Mouse (Mus musculus) stomach, postnatal 0 days (tissue): ENCODE measurements around the gene Cd59b. TPM values are rescaled to one million over a fixed set of nuclear protein-coding genes. Genes with fewer than 3 reads are reported as not detected.
"Not testable (repeated sequence)": the region's sequence is repeated elsewhere in the genome, so short reads cannot be mapped to it uniquely, and the experiment has no call there.

Source experiments
- ATAC-seq: fragments of 200-750 bp; cut with Nextera tagmentation; 2 replicates; pipeline ENCODE4 v1.8.0; 2017; ENCODE audit not compliant: low FRiP score, low TSS enrichment
- DNase-seq: peaks from one replicate; pipeline ENCODE4 v3.0.0-alpha.2; 2016; ENCODE audit warnings: low spot score
- H3K27ac ChIP-seq: fragments of 300-500 bp; sonication (generic); replicated peaks from 2 replicates; pipeline ENCODE4 v1.5.1; 2014; ENCODE audit warnings: mild to moderate bottlenecking, control low read depth
- H3K27me3 ChIP-seq: fragments of 300-500 bp; sonication (generic); 2 replicates; pipeline ENCODE4 v1.6.1; 2014; ENCODE audit warnings: low read length; ENCODE audit not compliant: control insufficient read depth, insufficient read depth
- H3K36me3 ChIP-seq: fragments of 300-500 bp; sonication (generic); 2 replicates; pipeline ENCODE4 v1.6.1; 2014; ENCODE audit warnings: low read length, mixed read lengths; ENCODE audit not compliant: control insufficient read depth, insufficient read depth
- H3K4me1 ChIP-seq: fragments of 300-500 bp; sonication (generic); replicated peaks from 2 replicates; pipeline ENCODE4 v1.6.1; 2014; ENCODE audit warnings: antibody characterized with exemption; ENCODE audit not compliant: control insufficient read depth, insufficient read depth
- H3K4me2 ChIP-seq: fragments of 300-500 bp; sonication (generic); replicated peaks from 2 replicates; pipeline ENCODE4 v1.6.1; 2014; ENCODE audit warnings: low read depth, mild to moderate bottlenecking, control low read depth, moderate library complexity
- H3K4me3 ChIP-seq: fragments of 300-500 bp; sonication (generic); 2 replicates; pipeline ENCODE4 v1.5.1; 2014; ENCODE audit warnings: low read depth, low read length, control low read depth
- H3K9ac ChIP-seq: fragments of 300-500 bp; sonication (generic); 2 replicates; pipeline ENCODE4 v1.6.1; 2014; ENCODE audit warnings: mild to moderate bottlenecking, low read length, control low read depth, mixed read lengths
- H3K9me3 ChIP-seq: fragments of 300-500 bp; sonication (generic); 2 replicates; pipeline ENCODE4 v1.6.1; 2016; ENCODE audit warnings: low read length; ENCODE audit not compliant: control insufficient read depth
- CTCF ChIP-seq: IDR thresholded peaks from 2 replicates; pipeline ENCODE4 v1.5.1; 2016; ENCODE audit warnings: antibody characterized with exemption, low read depth, mild to moderate bottlenecking, moderate library complexity
- EP300 ChIP-seq: optimal IDR thresholded peaks from 2 replicates; pipeline ENCODE3; 2016; ENCODE audit warnings: antibody characterized with exemption
- WGBS: fragments of 180-500 bp; shearing (Covaris S2); extraction: QIAGEN DNeasy Blood & Tissue Kit; methylation state at CpG from one replicate; pipeline ENCODE4 v1.1.7; 2014; 5-methylcytosine and 5-hydroxymethylcytosine counted together
- polyA plus RNA-seq: library from polyadenylated mRNA; unstranded; fragments of >200 nt; fragmentation: Nextera tagmentation; extraction: Ambion mirVana; gene quantifications from 2 replicates; pipeline ENCODE4 v1.2.1, GENCODE M21; 2015

Cd59b gene
- polyA plus RNA-seq, 1 experiment from 2014 or later = 5.5 TPM

GRCm38 (mm10) chr2:104082474-104082873 is 12.8 kb downstream of the Cd59b start:
- Histone ChIP-seq H3K9ac (no peak overlapping the region), H3K4me3 (no peak overlapping the region), H3K9me3 (no peaks in the 10 kb centered on the region), H3K27ac (no peak overlapping the region), H3K27me3 (no peaks in the 10 kb centered on the region), H3K4me2 (no peak overlapping the region), H3K36me3 (no peaks in the 10 kb centered on the region), H3K4me1 (no peaks in the 10 kb centered on the region)
- TF ChIP-seq EP300 (no peak), CTCF (no peak)
- ATAC-seq (peak; percentile 25; the same call in 1 of the 2 replicates), DNase-seq (no peak)

- H3K9me3 ChIP-seq, H3K27me3 ChIP-seq, DNase-seq, H3K36me3 ChIP-seq, H3K4me3 ChIP-seq, H3K9ac ChIP-seq, H3K4me1 ChIP-seq, H3K4me2 ChIP-seq, H3K27ac ChIP-seq: not testable (repeated sequence)
- 0 out of 2 replicates have a peak, but pooled peaks have one; percentile 21 for ATAC-seq
These were observed 14.4 kb downstream of the Cd59b start for GRCm38 (mm10) chr2:104084027-104084426.

- not testable (repeated sequence) for H3K9me3 ChIP-seq, H3K36me3 ChIP-seq, ATAC-seq, H3K4me1 ChIP-seq, H3K27me3 ChIP-seq, H3K4me3 ChIP-seq, DNase-seq, H3K9ac ChIP-seq, H3K4me2 ChIP-seq, H3K27ac ChIP-seq
- 89% methylated on average over 1 of the region's 1 CpGs for WGBS
These were observed 17.9 kb downstream of the Cd59b start for GRCm38 (mm10) chr2:104087562-104087961.

GRCm38 (mm10) chr2:104093305-104093704 is 23.7 kb downstream of the Cd59b start:
- no peaks in the 10 kb centered on the region for H3K9me3 ChIP-seq
- 66% methylated on average over 2 of the region's 2 CpGs for WGBS
- no peak overlapping the region for H3K27ac ChIP-seq
- ATAC-seq (no peak), DNase-seq (no peak)
- TF ChIP-seq EP300 (no peak), CTCF (no peak)
- H3K4me1 ChIP-seq = 0 out of 2 replicates have a peak, but pooled peaks cover 2% of the 10 kb centered on the region
- no peaks in the 10 kb centered on the region for H3K27me3 ChIP-seq
- no peak overlapping the region for H3K4me2 ChIP-seq
- H3K4me3 ChIP-seq = no peak overlapping the region
- H3K9ac ChIP-seq = no peak overlapping the region
- H3K36me3 ChIP-seq = no peaks in the 10 kb centered on the region

- peak; percentile 95 for ATAC-seq
- 5% methylated on average over 15 of the region's 15 CpGs for WGBS
These were observed 26.1 kb downstream of the Cd59b start, which contains the start of gene Cd59a for GRCm38 (mm10) chr2:104095741-104096213. Gene Cd59a, plus strand, starts transcription at chr2:104095801.

GRCm38 (mm10) chr2:104096256-104096655 is 26.6 kb downstream of the Cd59b start:
- Histone ChIP-seq H3K4me3 (peak overlapping the region; percentile 50), H3K36me3 (no peaks in the 10 kb centered on the region), H3K4me1 (0 out of 2 replicates have a peak, but pooled peaks cover 6% of the 10 kb centered on the region), H3K9ac (peak overlapping the region; percentile 70), H3K27ac (peak overlapping the region; percentile 90), H3K9me3 (no peaks in the 10 kb centered on the region), H3K4me2 (peak overlapping the region; percentile 76), H3K27me3 (no peaks in the 10 kb centered on the region)
- ATAC-seq (no peak), DNase-seq (no peak)
- WGBS = 30% methylated on average over 10 of the region's 10 CpGs
- TF ChIP-seq CTCF (no peak), EP300 (no peak)

More at GRCm38 (mm10) chr2:104095741-104096213, 26.1 kb downstream of the Cd59b start, which contains the start of gene Cd59a:
- H3K27ac ChIP-seq = peak within 1 kb of the TSS; percentile 90
- no peaks in the 10 kb centered on the region for H3K36me3 ChIP-seq
- H3K4me2 ChIP-seq = peak within 1 kb of the TSS; percentile 76
- no peaks in the 10 kb centered on the region for H3K27me3 ChIP-seq
- peak within 1 kb of the TSS; percentile 50 for H3K4me3 ChIP-seq
- peak within 1 kb of the TSS; percentile 70 for H3K9ac ChIP-seq
- TF ChIP-seq EP300 (no peak), CTCF (0 out of 2 replicates have a peak, but pooled peaks have one; percentile 9)
- DNase-seq = peak; percentile 91
- H3K9me3 ChIP-seq = no peaks in the 10 kb centered on the region
- H3K4me1 ChIP-seq = 0 out of 2 replicates have a peak, but pooled peaks cover 6% of the 10 kb centered on the region

- WGBS = 59% methylated on average over 1 of the region's 1 CpGs
- not testable (repeated sequence) for H3K9ac ChIP-seq, H3K36me3 ChIP-seq, H3K4me1 ChIP-seq, H3K4me3 ChIP-seq, H3K27ac ChIP-seq, DNase-seq, H3K27me3 ChIP-seq, H3K9me3 ChIP-seq, ATAC-seq
- H3K4me2 ChIP-seq = peak overlapping the region; percentile 76
These were observed 27.1 kb downstream of the Cd59b start for GRCm38 (mm10) chr2:104096796-104097195.

- DNase-seq, H3K36me3 ChIP-seq, H3K4me1 ChIP-seq, H3K9ac ChIP-seq, ATAC-seq, H3K9me3 ChIP-seq, H3K27me3 ChIP-seq, H3K27ac ChIP-seq, H3K4me2 ChIP-seq, H3K4me3 ChIP-seq: not testable (repeated sequence)
- WGBS = 91% methylated on average over 4 of the region's 4 CpGs
These were observed 27.7 kb downstream of the Cd59b start for GRCm38 (mm10) chr2:104097396-104097795.
